Mouse (Mus musculus): ENCODE results near the gene Pus10.
A peak's percentile ranks its signal among the peaks of the same experiment; 100 is the strongest.

The Pus10 gene

GRCm38 (mm10) chr11:23665311-23665786, at the start of gene Pus10:
Gene Pus10 (plus strand): TSS chr11:23665674.
- DNase-seq (ENCODE audit: low read depth, low spot score), result no peak

DNA sequence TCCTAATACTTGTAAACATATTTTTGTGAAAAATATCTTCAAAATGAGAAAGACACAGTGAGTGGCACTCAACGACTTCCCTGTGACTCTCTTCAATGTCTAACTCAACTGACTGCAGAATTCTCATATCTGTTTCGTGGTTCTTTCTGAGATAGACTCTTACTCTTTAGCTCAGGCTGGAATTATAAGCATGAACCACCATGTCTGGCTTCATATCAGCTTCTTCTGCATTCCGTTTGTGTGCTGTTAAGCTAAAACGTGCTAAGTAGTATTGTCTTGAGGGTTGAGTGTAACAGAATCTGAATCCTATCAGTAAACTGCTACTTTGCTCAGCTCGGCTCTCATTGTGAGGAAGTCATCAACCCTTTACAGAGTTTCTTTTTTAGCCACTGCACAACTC, 46.5 kb upstream of the Pus10 start:
- no peak for DNase-seq (ENCODE audit: low read depth, low spot score)

- DNase-seq (ENCODE audit: low read depth, low spot score), result peak; percentile 16
Measured at GRCm38 (mm10) chr11:23630664-23631063, 34.8 kb upstream of the Pus10 start.

- DNase-seq (ENCODE audit: low read depth, low spot score), result peak; percentile 93
Measured at GRCm38 (mm10) chr11:23632945-23633878, 32.3 kb upstream of the Pus10 start, which contains the start of gene 0610010F05Rik. Gene 0610010F05Rik (minus strand): TSS chr11:23633639.

- DNase-seq (ENCODE audit: low read depth, low spot score), result no peak
Measured at GRCm38 (mm10) chr11:23633879-23634215, 31.6 kb upstream of the Pus10 start.

- DNase-seq (ENCODE audit: low read depth, low spot score), result no peak
Measured at GRCm38 (mm10) chr11:23634573-23634972, 30.9 kb upstream of the Pus10 start.

- no peak for DNase-seq (ENCODE audit: low read depth, low spot score)
Measured at GRCm38 (mm10) chr11:23647431-23647830, 18.0 kb upstream of the Pus10 start.

GRCm38 (mm10) chr11:23647835-23648234, 17.6 kb upstream of the Pus10 start:
- DNase-seq (ENCODE audit: low read depth, low spot score), result no peak

GRCm38 (mm10) chr11:23653666-23654065, 11.8 kb upstream of the Pus10 start:
- DNase-seq (ENCODE audit: low read depth, low spot score), result peak; percentile 88

DNA sequence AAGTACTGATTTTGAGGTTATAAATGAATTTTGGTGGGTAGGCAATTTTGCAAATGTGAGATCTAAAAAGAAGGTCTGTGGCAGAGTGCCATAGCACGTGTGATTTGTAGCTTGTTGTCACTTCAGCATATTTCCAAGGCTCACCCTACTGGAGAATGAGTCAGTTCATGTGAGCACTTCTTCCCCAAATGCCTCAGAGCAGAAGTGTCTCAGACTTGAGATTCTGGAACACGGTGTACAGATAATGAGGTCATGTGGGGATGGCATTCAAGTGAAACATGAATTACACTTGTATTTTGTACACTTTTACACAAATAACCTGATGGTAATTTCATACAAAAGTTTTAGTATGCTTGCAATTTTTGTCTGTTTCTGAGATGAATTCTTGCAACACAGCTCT, 7.7 kb upstream of the Pus10 start:
- DNase-seq (ENCODE audit: low read depth, low spot score), result no peak

- DNase-seq (ENCODE audit: low read depth, low spot score), result no peak
Measured at GRCm38 (mm10) chr11:23664232-23664631, 1.2 kb upstream of the Pus10 start.

DNA sequence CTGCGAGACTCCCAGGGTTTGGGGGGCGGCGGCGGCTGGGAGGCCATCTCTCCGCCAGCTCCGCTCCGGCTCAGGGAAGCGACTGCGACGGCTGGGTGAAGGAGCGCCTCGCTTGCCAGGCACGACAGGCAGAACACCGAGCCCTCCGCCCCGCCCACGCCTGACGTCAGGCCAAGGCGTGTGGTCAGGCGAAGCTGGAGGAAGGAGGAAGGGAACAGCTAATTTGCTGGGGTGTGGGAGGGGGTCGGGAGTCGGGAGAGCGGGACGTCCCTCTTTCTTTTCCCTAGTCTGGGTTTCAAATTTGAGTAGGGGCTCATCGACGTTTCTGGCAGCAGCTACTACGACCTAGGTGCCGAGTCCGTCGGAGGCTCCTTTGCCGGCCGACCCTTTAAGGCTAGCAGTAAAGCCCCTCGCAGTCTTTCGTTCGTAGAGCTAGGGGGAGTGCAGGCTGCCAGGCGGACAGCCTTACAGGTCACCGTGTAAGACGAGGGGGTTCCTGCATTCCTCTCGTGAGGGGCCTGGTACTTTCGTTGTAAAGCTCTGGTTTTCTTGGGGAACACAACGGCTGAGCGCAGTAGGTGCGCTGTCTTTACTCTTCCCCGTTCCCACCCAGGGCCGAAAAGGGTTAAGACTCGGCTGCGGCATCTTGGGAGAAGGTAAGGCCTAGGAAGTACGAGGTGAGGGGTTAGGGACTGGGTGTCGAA, 476 bp downstream of the Pus10 start, which contains the start of gene Pex13:
TSS of gene Pex13 (minus strand) at position 162 of the 704 bp plus-strand sequence.
- DNase-seq (ENCODE audit: low read depth, low spot score), result peak; percentile 99

DNA sequence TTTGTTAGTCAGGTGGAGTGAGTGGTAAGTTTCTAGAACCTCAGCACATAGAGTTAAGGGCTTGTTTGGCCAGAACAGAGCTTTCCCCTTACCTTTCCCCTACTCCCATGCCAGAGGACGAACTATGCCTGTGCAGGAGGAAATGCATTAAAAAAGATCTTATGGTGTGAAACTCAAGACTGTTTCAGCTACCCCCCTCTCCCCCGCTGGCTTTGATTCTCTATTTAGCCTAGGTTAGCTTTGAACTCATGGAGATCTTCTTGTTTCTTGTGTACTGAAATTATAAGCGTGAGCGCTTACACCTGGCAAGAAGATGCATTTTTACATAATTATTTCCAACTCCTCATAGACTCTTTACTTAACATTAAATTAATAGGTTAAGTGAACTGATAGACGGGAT, 1.1 kb downstream of the Pus10 start:
- no peak for DNase-seq (ENCODE audit: low read depth, low spot score)

DNA sequence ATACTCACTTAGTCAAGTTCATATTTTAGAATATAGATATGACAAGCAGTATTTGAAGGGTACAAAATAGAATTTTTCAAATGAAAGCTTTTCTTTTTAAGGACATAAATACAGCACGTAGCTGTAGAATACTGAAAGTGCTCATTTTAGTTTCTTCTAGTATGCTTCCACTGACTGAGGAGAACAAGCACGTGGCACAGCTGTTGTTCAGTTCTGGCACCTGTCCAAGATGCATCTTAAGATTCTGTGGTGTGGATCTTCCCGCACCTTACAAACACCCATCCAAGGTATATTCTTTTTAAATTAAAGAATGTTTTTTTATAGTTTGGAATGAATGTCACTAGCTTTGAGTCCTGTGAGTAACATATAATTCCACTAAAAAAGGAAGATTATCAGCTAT, 1.7 kb downstream of the Pus10 start:
- no peak for DNase-seq (ENCODE audit: low read depth, low spot score)

GRCm38 (mm10) chr11:23672256-23672749, 6.8 kb downstream of the Pus10 start:
- DNase-seq (ENCODE audit: low read depth, low spot score), result no peak

DNA sequence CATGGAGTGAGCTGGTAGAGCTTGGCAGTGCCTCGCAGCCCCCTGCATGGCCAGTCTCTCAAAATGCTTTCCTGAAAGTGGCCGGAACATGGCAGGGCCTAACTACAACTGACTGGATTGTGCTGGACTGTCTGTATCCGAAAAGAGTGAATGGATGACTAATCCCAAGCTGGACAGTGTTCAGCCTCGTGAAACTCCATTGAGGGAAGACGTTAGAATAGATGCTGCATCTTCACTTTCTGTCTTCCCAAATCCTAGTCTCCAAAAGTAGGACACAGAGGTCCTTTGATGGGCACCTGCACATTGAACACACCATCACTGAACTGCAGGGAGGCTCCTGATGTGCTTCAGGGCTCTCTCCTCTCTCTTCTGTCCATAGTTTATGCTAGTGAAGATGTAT, 10.6 kb downstream of the Pus10 start:
- DNase-seq (ENCODE audit: low read depth, low spot score), result no peak

DNA sequence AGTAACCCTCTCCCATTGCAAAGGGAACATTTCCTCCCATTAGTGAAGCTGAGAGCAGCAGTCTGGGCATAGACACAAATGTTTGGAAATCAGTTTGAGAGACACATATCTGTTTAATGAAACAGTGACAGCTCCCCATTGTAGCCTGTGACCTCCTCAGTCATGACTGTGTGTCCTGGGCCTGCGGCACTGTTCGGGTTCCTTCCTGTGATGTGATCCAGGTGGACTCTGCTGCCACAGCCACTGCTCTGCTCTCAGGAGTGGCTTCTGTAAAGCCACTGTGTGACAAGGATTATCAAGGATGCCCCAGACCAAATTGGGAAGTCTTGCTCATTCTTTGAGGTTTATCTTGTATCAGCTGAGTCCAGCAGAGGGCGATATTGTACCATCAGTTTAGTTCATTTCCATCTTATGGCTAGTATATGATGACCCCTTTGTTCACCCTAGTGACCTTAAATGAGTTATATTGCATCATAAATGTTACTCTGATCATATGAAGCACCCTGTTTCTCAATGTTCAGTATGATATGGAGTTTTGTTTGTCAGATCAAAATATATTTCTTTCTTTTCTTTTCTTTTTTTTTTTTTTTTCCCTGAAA, 13.7 kb downstream of the Pus10 start:
- DNase-seq (ENCODE audit: low read depth, low spot score), result peak; percentile 75

DNA sequence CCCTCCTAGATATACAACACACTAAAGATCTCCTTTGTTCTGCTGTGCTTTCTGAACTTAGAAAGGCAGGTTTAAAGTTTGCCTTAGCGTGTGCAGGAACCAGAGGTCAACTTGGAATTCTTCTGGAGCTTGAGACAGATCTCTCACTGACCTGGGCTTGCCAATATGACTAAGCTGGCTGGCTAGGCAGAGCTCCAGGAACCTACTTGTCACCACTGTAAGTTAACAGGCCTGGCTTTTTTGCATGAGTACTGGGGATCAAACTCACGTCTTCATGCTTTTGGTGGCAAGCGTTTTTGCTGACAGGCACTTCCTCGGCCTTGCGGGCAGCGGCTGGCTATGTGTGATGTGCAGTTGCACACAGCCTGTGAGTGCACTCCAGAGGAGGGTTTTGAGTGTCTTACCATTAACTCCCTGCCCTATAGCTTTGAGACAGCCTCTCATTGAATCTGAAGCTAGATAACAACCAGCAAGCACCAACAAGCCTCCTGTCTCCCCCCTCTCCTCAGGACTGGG, 15.0 kb downstream of the Pus10 start:
- peak; percentile 26 for DNase-seq (ENCODE audit: low read depth, low spot score)

- DNase-seq (ENCODE audit: low read depth, low spot score), result no peak
Measured at GRCm38 (mm10) chr11:23682561-23682960, 17.1 kb downstream of the Pus10 start.

DNA sequence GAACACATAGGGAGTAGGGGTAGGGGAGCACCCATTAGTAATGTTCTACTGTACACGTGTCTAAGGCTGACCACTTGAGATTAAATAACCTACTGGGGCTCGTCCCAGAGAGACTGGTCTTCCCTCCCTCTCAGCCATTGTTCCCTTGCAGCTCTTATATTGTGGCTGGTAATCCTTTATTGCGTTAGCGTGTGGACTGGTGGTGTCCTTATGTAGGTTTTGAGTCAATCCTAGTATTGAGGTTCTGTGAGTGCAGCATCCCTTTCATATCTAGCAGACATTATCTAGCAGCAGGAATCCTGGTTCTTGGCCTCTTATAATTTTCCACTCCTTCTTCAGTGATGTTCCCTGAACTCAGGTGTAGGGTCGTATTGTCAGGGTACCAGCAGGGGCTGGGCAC, 21.2 kb downstream of the Pus10 start:
- no peak for DNase-seq (ENCODE audit: low read depth, low spot score)

GRCm38 (mm10) chr11:23688060-23688459, 22.6 kb downstream of the Pus10 start:
- DNase-seq (ENCODE audit: low read depth, low spot score), result no peak

GRCm38 (mm10) chr11:23693286-23693685, 27.8 kb downstream of the Pus10 start:
- peak; percentile 85 for DNase-seq (ENCODE audit: low read depth, low spot score)
